Mouse (Mus musculus): Measurements from ENCODE around the gene Braf.

Braf gene

DNA sequence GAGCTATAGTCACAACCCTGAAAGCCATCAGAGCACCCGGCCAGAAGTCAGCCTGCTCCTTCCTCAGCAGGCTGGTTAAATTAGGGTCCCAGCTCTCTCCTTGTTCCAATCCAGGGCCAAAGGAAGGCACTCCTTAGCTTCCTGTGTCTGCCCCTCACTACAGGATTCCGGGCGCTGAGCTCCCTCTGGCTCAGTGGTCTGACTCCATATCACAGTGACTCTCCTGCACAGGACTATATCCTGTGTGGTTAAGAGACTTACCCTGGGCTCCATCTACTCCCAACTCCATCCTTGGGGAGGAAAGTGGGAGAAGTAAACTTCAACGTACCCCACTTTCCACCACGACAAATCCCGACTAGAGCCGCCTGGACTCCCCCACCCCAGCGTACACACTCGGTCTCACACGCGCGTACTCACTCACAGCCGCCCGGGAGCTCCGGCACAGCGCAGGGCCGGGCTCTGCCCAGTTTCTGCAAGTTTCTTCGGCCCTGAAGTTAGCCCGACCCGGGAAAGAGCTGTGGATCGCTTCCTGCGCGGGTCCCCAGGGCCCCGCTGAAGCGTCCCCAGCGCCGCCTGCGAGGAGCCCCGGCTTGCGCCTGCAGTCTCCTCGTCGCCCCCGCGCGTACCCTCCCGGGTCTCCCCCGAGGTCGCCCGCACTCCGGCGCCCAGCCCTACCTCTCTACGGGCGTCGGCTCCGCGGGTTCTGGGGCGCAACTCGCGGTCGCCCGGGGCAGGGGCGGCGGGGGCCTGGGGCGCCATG is 168.2 kb downstream of the Braf start:
- no peak for DNase-seq (ENCODE audit: low spot score)

DNA sequence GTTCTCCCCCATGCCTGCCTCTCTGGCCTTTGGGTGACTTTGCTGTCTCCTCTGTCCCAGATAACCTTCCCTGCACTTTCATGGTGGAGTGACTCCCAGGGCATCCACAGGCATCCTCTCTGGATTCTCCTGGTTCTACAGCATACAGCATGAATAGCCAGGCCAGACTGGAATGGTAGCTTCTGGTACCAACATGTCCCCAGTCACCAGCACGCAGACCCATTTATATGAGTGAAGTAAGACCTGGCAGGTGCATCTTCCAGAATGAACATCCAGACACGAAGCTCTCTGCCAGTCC is 169.7 kb downstream of the Braf start:
- no peak for DNase-seq (ENCODE audit: low spot score)

DNA sequence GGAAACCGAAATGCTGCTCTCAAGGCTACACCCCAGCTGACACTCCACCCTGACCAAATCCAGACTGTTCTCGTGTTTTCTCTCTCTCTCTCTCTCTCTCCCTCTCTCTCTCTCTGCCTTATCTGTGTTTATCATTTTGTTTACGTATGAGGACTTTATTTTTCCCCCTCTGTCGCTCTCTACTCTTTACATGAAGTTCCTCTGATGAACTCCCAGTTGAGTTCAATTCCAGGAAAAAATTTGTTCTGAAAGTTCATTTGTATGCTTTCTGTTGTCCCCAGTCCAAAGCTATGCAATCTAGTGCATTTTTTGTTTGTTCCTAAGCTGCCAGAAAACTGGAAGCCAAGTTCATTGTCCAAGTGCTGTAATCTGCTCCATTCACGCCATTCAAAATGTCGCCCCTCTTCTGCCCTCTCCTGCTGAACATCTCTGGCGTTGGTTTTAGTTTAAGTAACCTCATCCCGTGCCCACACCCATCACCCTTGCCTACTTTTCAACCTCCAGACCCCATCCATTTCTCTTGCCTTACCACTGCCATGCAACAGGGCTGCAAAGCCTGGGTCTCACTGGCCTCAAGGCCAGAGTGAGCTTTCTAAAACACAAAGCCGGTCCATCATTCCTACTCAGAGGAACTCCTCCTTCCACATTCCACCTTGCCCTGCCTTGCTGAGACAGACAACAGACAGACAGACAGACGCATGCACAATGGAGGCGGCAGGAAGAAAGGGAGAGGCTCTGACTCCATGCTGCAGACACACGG is 170.2 kb downstream of the Braf start:
- no peak for DNase-seq (ENCODE audit: low spot score)

All from layer of hippocampus, adult 11-12 months (tissue).